Mouse (Mus musculus) forebrain, postnatal 0 days (tissue): ENCODE measurements around the gene Bco1. TPM values are rescaled to one million over a fixed set of nuclear protein-coding genes. Genes with fewer than 3 reads are reported as not detected.

Source experiments
- ATAC-seq: fragments of 200-750 bp; cut with Nextera tagmentation; 2 replicates; pipeline ENCODE4 v1.8.0; 2017; ENCODE audit warnings: mild to moderate bottlenecking, moderate library complexity
- DNase-seq: peaks from one replicate; pipeline ENCODE4 v3.0.0-alpha.2; 2015
- H3K27ac ChIP-seq: fragments of 300-500 bp; sonication (generic); 2 replicates; pipeline ENCODE4 v1.5.1; 2014; ENCODE audit warnings: low read depth, mild to moderate bottlenecking, antibody characterized with exemption, low read length, moderate library complexity, mixed read lengths
- H3K27me3 ChIP-seq: fragments of 300-500 bp; sonication (generic); 2 replicates; pipeline ENCODE4 v1.6.1; 2014; ENCODE audit warnings: mild to moderate bottlenecking, low read length, mixed read lengths; ENCODE audit not compliant: insufficient read depth
- H3K36me3 ChIP-seq: fragments of 300-500 bp; sonication (generic); 2 replicates; pipeline ENCODE4 v1.6.1; 2014; ENCODE audit warnings: mild to moderate bottlenecking, moderate library complexity; ENCODE audit not compliant: insufficient read depth
- H3K4me1 ChIP-seq: fragments of 300-500 bp; sonication (generic); 2 replicates; pipeline ENCODE4 v1.6.1; 2014; ENCODE audit warnings: antibody characterized with exemption; ENCODE audit not compliant: insufficient read depth
- H3K4me2 ChIP-seq: fragments of 300-500 bp; sonication (generic); 2 replicates; pipeline ENCODE4 v1.6.1; 2014; ENCODE audit warnings: low read depth, mild to moderate bottlenecking, moderate library complexity
- H3K4me3 ChIP-seq: fragments of 300-500 bp; sonication (generic); 2 replicates; pipeline ENCODE4 v1.5.1; 2014; ENCODE audit warnings: low read depth, low read length, mixed read lengths
- H3K9ac ChIP-seq: fragments of 300-500 bp; sonication (generic); 2 replicates; pipeline ENCODE4 v1.6.1; 2014; ENCODE audit warnings: mild to moderate bottlenecking
- H3K9me3 ChIP-seq: fragments of 300-500 bp; sonication (generic); 2 replicates; pipeline ENCODE4 v1.6.1; 2016; ENCODE audit warnings: low read length
- CTCF ChIP-seq: sonication (generic); IDR thresholded peaks from 2 replicates; pipeline ENCODE4 v1.5.1; 2016; ENCODE audit warnings: antibody characterized with exemption, control low read depth, low read depth
- WGBS: fragments of 180-500 bp; shearing (Covaris S2); extraction: QIAGEN DNeasy Blood & Tissue Kit; methylation state at CpG from one replicate; pipeline ENCODE4 v1.1.7; 2014; 5-methylcytosine and 5-hydroxymethylcytosine counted together
- polyA plus RNA-seq: library from polyadenylated mRNA; unstranded; fragments of >200 nt; fragmentation: Nextera tagmentation; extraction: Ambion mirVana; gene quantifications from 2 replicates; pipeline ENCODE4 v1.2.1, GENCODE M21; 2015
- total RNA-seq: library from RNA; depleted of rRNA; stranded (reverse); fragments of >200 nt; gene quantifications from 2 replicates; pipeline ENCODE4 v1.2.3, GENCODE M21; 2014

Bco1 gene
- total and polyA plus RNA-seq, 2 experiments from 2014 or later, result 0.31 TPM; not detected in 1

GRCm38 (mm10) chr8:117172904-117173303, 77.2 kb downstream of the Bco1 start:
- Histone ChIP-seq H3K4me3 (no peak overlapping the region), H3K27me3 (no peaks in the 10 kb centered on the region), H3K27ac (no peak overlapping the region), H3K9ac (no peak overlapping the region), H3K4me1 (no peaks in the 10 kb centered on the region), H3K36me3 (peaks cover 6% of the 10 kb centered on the region; the same call in 1 of the 2 replicates), H3K9me3 (no peaks in the 10 kb centered on the region), H3K4me2 (no peak overlapping the region)
- DNase-seq, result peak; percentile 23
- 0 out of 2 replicates have a peak, but pooled peaks have one; percentile 10 for TF ChIP-seq CTCF
- 51% methylated on average over 7 of the region's 7 CpGs for WGBS
- ATAC-seq, result no peak

GRCm38 (mm10) chr8:117173690-117174089, 78.0 kb downstream of the Bco1 start:
- no peaks in the 10 kb centered on the region for H3K27me3 ChIP-seq
- H3K4me1 ChIP-seq, result no peaks in the 10 kb centered on the region
- H3K36me3 ChIP-seq, result peaks cover 6% of the 10 kb centered on the region; the same call in 1 of the 2 replicates
- no peak overlapping the region for H3K9ac ChIP-seq
- WGBS, result 83% methylated on average over 3 of the region's 3 CpGs
- no peak overlapping the region for H3K4me2 ChIP-seq
- H3K4me3 ChIP-seq, result no peak overlapping the region
- ATAC-seq, result no peak
- no peak overlapping the region for H3K27ac ChIP-seq
- no peaks in the 10 kb centered on the region for H3K9me3 ChIP-seq
- no peak for TF ChIP-seq CTCF
- DNase-seq, result no peak

GRCm38 (mm10) chr8:117174536-117174935, 78.9 kb downstream of the Bco1 start:
- no peak for ATAC-seq

DNA sequence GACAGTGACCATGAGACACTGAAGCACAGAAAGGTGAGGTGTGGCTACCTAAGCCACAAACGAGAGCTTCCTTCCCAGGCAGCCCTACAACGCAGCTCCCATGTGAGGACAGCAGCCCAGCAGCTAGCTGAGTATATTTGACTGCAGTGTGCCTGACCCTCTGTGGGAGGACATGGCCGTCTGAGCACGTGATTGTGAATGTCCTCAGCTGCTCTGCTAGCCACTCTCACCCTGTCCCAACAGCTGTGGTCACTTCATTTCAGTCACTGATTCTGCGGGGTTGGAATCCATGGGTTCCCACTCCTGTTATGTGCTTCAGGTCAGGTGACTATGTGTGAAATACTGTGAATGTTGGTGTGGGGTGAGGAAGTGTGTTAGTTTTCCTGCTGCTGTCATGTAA, 80.7 kb downstream of the Bco1 start:
- Histone ChIP-seq H3K9me3 (no peaks in the 10 kb centered on the region), H3K4me2 (no peak overlapping the region), H3K9ac (no peak overlapping the region), H3K4me3 (no peak overlapping the region), H3K36me3 (peaks cover 6% of the 10 kb centered on the region; the same call in 1 of the 2 replicates), H3K27me3 (no peaks in the 10 kb centered on the region), H3K4me1 (no peaks in the 10 kb centered on the region), H3K27ac (no peak overlapping the region)
- WGBS, result 77% methylated on average over 5 of the region's 5 CpGs
- TF ChIP-seq CTCF, result no peak
- ATAC-seq (no peak), DNase-seq (no peak)

More at GRCm38 (mm10) chr8:117174536-117174935, 78.9 kb downstream of the Bco1 start:
- no peak overlapping the region for H3K4me2 ChIP-seq
- no peak overlapping the region for H3K4me3 ChIP-seq
- no peaks in the 10 kb centered on the region for H3K27me3 ChIP-seq
- TF ChIP-seq CTCF, result no peak
- no peak overlapping the region for H3K27ac ChIP-seq
- WGBS, result 90% methylated on average over 5 of the region's 5 CpGs
- no peak for DNase-seq
- H3K4me1 ChIP-seq, result no peaks in the 10 kb centered on the region
- H3K36me3 ChIP-seq, result peaks cover 6% of the 10 kb centered on the region; the same call in 1 of the 2 replicates
- H3K9ac ChIP-seq, result no peak overlapping the region
- no peaks in the 10 kb centered on the region for H3K9me3 ChIP-seq

DNA sequence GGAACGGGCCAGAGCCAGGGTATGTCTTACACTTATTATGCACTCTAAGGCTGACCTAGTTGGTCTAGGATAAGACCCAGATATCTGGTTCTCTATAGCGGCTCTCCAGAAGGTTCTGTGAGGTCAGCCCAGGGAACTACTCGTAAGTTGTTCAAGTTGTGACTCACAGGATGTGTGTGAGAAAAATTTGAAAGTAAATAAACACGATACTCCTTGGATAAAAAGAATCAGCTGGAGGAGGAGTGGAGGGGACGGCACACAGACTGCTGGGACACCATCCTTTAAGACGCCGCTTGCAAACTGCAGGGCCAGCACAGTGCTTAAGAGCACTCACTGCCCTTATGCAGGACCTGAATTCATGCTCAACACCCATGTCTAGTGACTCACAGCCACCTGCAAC, 81.6 kb downstream of the Bco1 start:
- H3K9ac ChIP-seq, result no peak overlapping the region
- H3K9me3 ChIP-seq, result no peaks in the 10 kb centered on the region
- H3K27ac ChIP-seq, result no peak overlapping the region
- WGBS, result 89% methylated on average over 7 of the region's 7 CpGs
- H3K27me3 ChIP-seq, result no peaks in the 10 kb centered on the region
- H3K4me3 ChIP-seq, result no peak overlapping the region
- peaks cover 6% of the 10 kb centered on the region; the same call in 1 of the 2 replicates for H3K36me3 ChIP-seq
- DNase-seq (no peak), ATAC-seq (no peak)
- H3K4me1 ChIP-seq, result no peaks in the 10 kb centered on the region
- no peak overlapping the region for H3K4me2 ChIP-seq
- no peak for TF ChIP-seq CTCF

- Histone ChIP-seq H3K4me1 (no peaks in the 10 kb centered on the region), H3K36me3 (peaks cover 6% of the 10 kb centered on the region; the same call in 1 of the 2 replicates), H3K27me3 (no peaks in the 10 kb centered on the region), H3K9me3 (no peaks in the 10 kb centered on the region), H3K9ac (no peak overlapping the region), H3K4me3 (no peak overlapping the region), H3K4me2 (no peak overlapping the region), H3K27ac (no peak overlapping the region)
- whole genome bisulfite sequencing, result 86% methylated on average over 2 of the region's 2 CpGs
- no peak for DNase-seq
- ATAC-seq, result no peak
- TF ChIP-seq CTCF, result no peak
These were observed 82.4 kb downstream of the Bco1 start for GRCm38 (mm10) chr8:117178039-117178438.

- H3K27ac ChIP-seq, result no peak overlapping the region
- ATAC-seq (no peak), DNase-seq (no peak)
- H3K36me3 ChIP-seq, result peaks cover 7% of the 10 kb centered on the region; the same call in 1 of the 2 replicates
- H3K4me1 ChIP-seq, result no peaks in the 10 kb centered on the region
- 87% methylated on average over 6 of the region's 6 CpGs for WGBS
- no peak for TF ChIP-seq CTCF
- H3K27me3 ChIP-seq, result no peaks in the 10 kb centered on the region
- no peak overlapping the region for H3K4me3 ChIP-seq
- H3K9ac ChIP-seq, result no peak overlapping the region
- H3K9me3 ChIP-seq, result no peaks in the 10 kb centered on the region
- no peak overlapping the region for H3K4me2 ChIP-seq
These were observed 83.0 kb downstream of the Bco1 start for GRCm38 (mm10) chr8:117178676-117179075.
